Comparison of ENCODE assay signal across 15 mouse cellular contexts in genomic region chr2:50103850-50104503, GRCm38 (mm10). TPM values are rescaled to one million over a fixed set of nuclear protein-coding genes. Genes with fewer than 3 reads are reported as not detected.
A peak's percentile ranks its signal among the peaks of the same experiment; 100 is the strongest.
DNase-seq lines count a peak whose midpoint lies in the region; ATAC-seq and TF ChIP-seq lines count a peak whose summit lies in the region.
"Had no signal": no experiment of that assay in that cellular context is flagged by ENCODE, and none has a peak within 500 bp of the region (broad histone marks: within the 10 kb centered on the region; RNA-seq: fewer than 3 reads in every experiment).

No protein-coding gene starts in this region.

- no peak for TF ChIP-seq POLR2A in lung, adult 2 months (IDR thresholded peaks at IDR 0.05; ENCODE audit: borderline replicate concordance, extremely low read depth, low read depth, low read length)

- H3K9ac ChIP-seq in forebrain, embryonic 13.5 days, result no peak overlapping the region
- no peak overlapping the region for H3K9ac ChIP-seq in forebrain, embryonic 16.5 days (replicated peaks; ENCODE audit: low read depth, low read length)
- no peak overlapping the region for H3K9ac ChIP-seq in lung, embryonic 14.5 days
- no peak overlapping the region for H3K9ac ChIP-seq in lung, postnatal 0 days (replicated peaks; ENCODE audit: low read depth)
- H3K9ac ChIP-seq: liver, embryonic 15.5 days; neural tube, embryonic 13.5 days had no signal

- no peak for TF ChIP-seq EP300 in lung, postnatal 0 days (IDR thresholded peaks at IDR 0.05)

- no peak for ATAC-seq in forebrain, embryonic 13.5 days
- ATAC-seq in forebrain, embryonic 16.5 days, result no peak
- ATAC-seq in lung, embryonic 14.5 days (ENCODE audit: insufficient read depth), result peak; percentile 35; the same call in 1 of the 2 replicates
- 0 out of 2 replicates have a peak, but pooled peaks have one; percentile 26 for ATAC-seq in lung, postnatal 0 days
- ATAC-seq: hindbrain, embryonic 16.5 days had no signal

- no peak for TF ChIP-seq CTCF in lung, embryonic 14.5 days (IDR thresholded peaks at IDR 0.05; ENCODE audit: low read depth)
- TF ChIP-seq CTCF in lung, adult 2 months (IDR thresholded peaks at IDR 0.05; ENCODE audit: insufficient read depth, low read length), result no peak
- no peak for TF ChIP-seq CTCF in lung, postnatal 0 days (IDR thresholded peaks at IDR 0.05)
- TF ChIP-seq CTCF in layer of hippocampus, adult 2 months (conservative IDR thresholded peaks at IDR 0.05), result no peak

- H3K27ac ChIP-seq in forebrain, embryonic 13.5 days, result 0 out of 2 replicates have a peak overlapping the region, but pooled peaks have one; percentile 10
- H3K27ac ChIP-seq in forebrain, embryonic 16.5 days (ENCODE audit: low read length), result no peak overlapping the region
- no peak overlapping the region for H3K27ac ChIP-seq in lung, embryonic 14.5 days (ENCODE audit: low read depth)
- no peak overlapping the region for H3K27ac ChIP-seq in lung, postnatal 0 days (ENCODE audit: low read length)
- no peak overlapping the region for H3K27ac ChIP-seq in layer of hippocampus, adult 2 months
- H3K27ac ChIP-seq: liver, embryonic 15.5 days; neural tube, embryonic 13.5 days had no signal

- DNase-seq in lung, embryonic 14.5 days, result peak; percentile 15
- DNase-seq in lung, adult 2 months, result no peak
- peak; percentile 36 for DNase-seq in lung, postnatal 0 days (ENCODE audit: low spot score)
- no peak for DNase-seq in layer of hippocampus, adult 2 months (ENCODE audit: low spot score in 2 of 2)
- DNase-seq in embryo, embryonic 11 days, result no peak
- DNase-seq: adrenal gland, adult 8-10 months; cerebellum, adult 9-11 months; gastrocnemius, postnatal 25 days had no signal

- no peak overlapping the region for H3K4me2 ChIP-seq in forebrain, embryonic 13.5 days
- H3K4me2 ChIP-seq in forebrain, embryonic 16.5 days (ENCODE audit: low read length), result no peak overlapping the region
- H3K4me2 ChIP-seq in lung, embryonic 14.5 days, result no peak overlapping the region
- no peak overlapping the region for H3K4me2 ChIP-seq in lung, postnatal 0 days (replicated peaks; ENCODE audit: low read depth, low read length)
- H3K4me2 ChIP-seq: heart, embryonic 11.5 days; liver, embryonic 15.5 days; neural tube, embryonic 13.5 days had no signal

- H3K4me1 ChIP-seq in forebrain, embryonic 13.5 days, result peaks cover 25% of the 10 kb centered on the region
- peaks cover 11% of the 10 kb centered on the region for H3K4me1 ChIP-seq in forebrain, embryonic 16.5 days (replicated peaks; ENCODE audit: control insufficient read depth, insufficient read depth, low read length)
- no peaks in the 10 kb centered on the region; the same call in 1 of the 2 replicates for H3K4me1 ChIP-seq in lung, embryonic 14.5 days (ENCODE audit: insufficient read depth)
- H3K4me1 ChIP-seq in lung, adult 2 months (ENCODE audit: control insufficient read depth, insufficient read depth, low read length), result no peaks in the 10 kb centered on the region
- H3K4me1 ChIP-seq in lung, postnatal 0 days (ENCODE audit: insufficient read depth, low read depth, low read length), result no peaks in the 10 kb centered on the region
- H3K4me1 ChIP-seq: liver, embryonic 15.5 days had no signal

- H3K4me3 ChIP-seq in forebrain, embryonic 13.5 days, result no peak overlapping the region
- H3K4me3 ChIP-seq in forebrain, embryonic 16.5 days (replicated peaks; ENCODE audit: low read length), result no peak overlapping the region
- no peak overlapping the region for H3K4me3 ChIP-seq in lung, embryonic 14.5 days (ENCODE audit: low read depth, low read length)
- H3K4me3 ChIP-seq in lung, adult 2 months (replicated peaks; ENCODE audit: extremely low read depth, low read depth, low read length), result no peak overlapping the region
- no peak overlapping the region for H3K4me3 ChIP-seq in lung, postnatal 0 days (ENCODE audit: low read depth, low read length)
- no peak overlapping the region for H3K4me3 ChIP-seq in layer of hippocampus, adult 2 months
- H3K4me3 ChIP-seq: liver, embryonic 15.5 days; neural tube, embryonic 13.5 days had no signal

- no peaks in the 10 kb centered on the region for H3K36me3 ChIP-seq in forebrain, embryonic 13.5 days (ENCODE audit: poor library complexity, severe bottlenecking)
- H3K36me3 ChIP-seq in forebrain, embryonic 16.5 days (ENCODE audit: control insufficient read depth, insufficient read depth), result no peaks in the 10 kb centered on the region
- no peaks in the 10 kb centered on the region for H3K36me3 ChIP-seq in lung, embryonic 14.5 days (ENCODE audit: insufficient read depth)
- H3K36me3 ChIP-seq in lung, postnatal 0 days (ENCODE audit: insufficient read depth, low read length), result no peaks in the 10 kb centered on the region
- H3K36me3 ChIP-seq: liver, embryonic 15.5 days; neural tube, embryonic 13.5 days had no signal

- H3K9me3 ChIP-seq in forebrain, embryonic 13.5 days (replicated peaks), result no peaks in the 10 kb centered on the region
- H3K9me3 ChIP-seq in forebrain, embryonic 16.5 days (ENCODE audit: control insufficient read depth, low read length), result no peaks in the 10 kb centered on the region
- no peaks in the 10 kb centered on the region for H3K9me3 ChIP-seq in lung, embryonic 14.5 days (ENCODE audit: low read depth, low read length)
- H3K9me3 ChIP-seq in lung, postnatal 0 days (ENCODE audit: low read length), result no peaks in the 10 kb centered on the region
- H3K9me3 ChIP-seq: liver, embryonic 15.5 days; neural tube, embryonic 13.5 days had no signal

- H3K27me3 ChIP-seq in forebrain, embryonic 13.5 days, result no peaks in the 10 kb centered on the region
- no peaks in the 10 kb centered on the region for H3K27me3 ChIP-seq in forebrain, embryonic 16.5 days (replicated peaks; ENCODE audit: control insufficient read depth, insufficient read depth, low read length)
- no peaks in the 10 kb centered on the region for H3K27me3 ChIP-seq in lung, embryonic 14.5 days (ENCODE audit: insufficient read depth, low read length)
- no peaks in the 10 kb centered on the region for H3K27me3 ChIP-seq in lung, postnatal 0 days (replicated peaks; ENCODE audit: insufficient read depth, low read length)
- H3K27me3 ChIP-seq: liver, embryonic 15.5 days; neural tube, embryonic 13.5 days had no signal

- WGBS in forebrain, embryonic 13.5 days, result 44% methylated on average over 7 of the region's 7 CpGs
- WGBS in forebrain, embryonic 16.5 days, result 48% methylated on average over 7 of the region's 7 CpGs
- WGBS in lung, embryonic 14.5 days, result 54% methylated on average over 7 of the region's 7 CpGs
- WGBS in lung, adult 2 months, result 55% methylated on average over 7 of the region's 7 CpGs
- WGBS in lung, postnatal 0 days, result 39% methylated on average over 7 of the region's 7 CpGs

RNA-seq across cellular contexts. Expression of gene Lypd6, which starts 37.7 kb away (rescaled TPM):
- polyA plus RNA-seq in forebrain, embryonic 13.5 days (2015; fragmentation: Nextera tagmentation; extraction: Ambion mirVana), result 10.7 and 12.6 TPM in 2 replicates
- 14.3 and 18.3 TPM in 2 replicates for polyA plus RNA-seq in forebrain, embryonic 16.5 days (2015; fragmentation: Nextera tagmentation; extraction: Ambion mirVana)
- polyA plus RNA-seq in lung, embryonic 14.5 days (2014; fragmentation: Nextera tagmentation; extraction: Ambion mirVana), result 2.0 and 2.5 TPM in 2 replicates
- polyA plus RNA-seq in lung, adult 2 months (2012; rRNA removed), result 1.2 and 3.1 TPM in 2 replicates
- polyA plus RNA-seq in lung, postnatal 0 days (2015; fragmentation: Nextera tagmentation; extraction: Ambion mirVana), result 0.78 and 1.1 TPM in 2 replicates
- total RNA-seq in layer of hippocampus, adult 2 months (2021), result 10 to 100 TPM; 17.5 to 19.5 TPM
- total RNA-seq: megakaryocyte-erythroid progenitor cell, adult 5-6 weeks had no signal

Comparison
In these comparisons a context has a peak if more than half of its experiments do, and no peak if none do; other contexts are left out.
1. DNase-seq: peak in lung, embryonic 14.5 days (single experiment) and lung, postnatal 0 days (single experiment); none in lung, adult 2 months (single experiment), layer of hippocampus, adult 2 months (0 of 2) and embryo, embryonic 11 days (single experiment).
2. ATAC-seq: peak in lung, embryonic 14.5 days (single experiment) and lung, postnatal 0 days (single experiment); none in forebrain, embryonic 13.5 days (single experiment) and forebrain, embryonic 16.5 days (single experiment).